Mouse (Mus musculus) midbrain, embryonic 13.5 days (tissue): Measurements from ENCODE around the gene Srebf2. TPM values are rescaled to one million over a fixed set of nuclear protein-coding genes. Genes with fewer than 3 reads are reported as not detected.

Experiments used
- ATAC-seq: fragments of 200-750 bp; cut with Nextera tagmentation; 2 replicates; pipeline ENCODE4 v1.8.0; 2017; ENCODE audit warnings: mild to moderate bottlenecking, moderate TSS enrichment, moderate library complexity
- H3K27ac ChIP-seq: fragments of 300-500 bp; sonication (generic); 2 replicates; pipeline ENCODE4 v1.5.1; 2015; ENCODE audit warnings: inconsistent platforms, mild to moderate bottlenecking, moderate library complexity
- H3K27me3 ChIP-seq: fragments of 300-500 bp; sonication (generic); 2 replicates; pipeline ENCODE4 v1.6.1; 2015; ENCODE audit warnings: mild to moderate bottlenecking, inconsistent platforms
- H3K36me3 ChIP-seq: fragments of 300-500 bp; sonication (generic); 2 replicates; pipeline ENCODE4 v1.6.1; 2015; ENCODE audit warnings: mild to moderate bottlenecking, inconsistent platforms
- H3K4me1 ChIP-seq: fragments of 300-500 bp; sonication (generic); replicated peaks from 2 replicates; pipeline ENCODE4 v1.6.1; 2015; ENCODE audit warnings: inconsistent platforms
- H3K4me2 ChIP-seq: fragments of 300-500 bp; sonication (generic); replicated peaks from 2 replicates; pipeline ENCODE4 v1.6.1; 2015; ENCODE audit warnings: moderate library complexity, mild to moderate bottlenecking, inconsistent platforms
- H3K4me3 ChIP-seq: fragments of 300-500 bp; sonication (generic); replicated peaks from 2 replicates; pipeline ENCODE4 v1.5.1; 2015; ENCODE audit warnings: mild to moderate bottlenecking, inconsistent platforms
- H3K9ac ChIP-seq: fragments of 300-500 bp; sonication (generic); replicated peaks from 2 replicates; pipeline ENCODE4 v1.6.1; 2015; ENCODE audit warnings: mild to moderate bottlenecking, inconsistent platforms
- H3K9me3 ChIP-seq: fragments of 300-500 bp; sonication (generic); 2 replicates; pipeline ENCODE4 v1.6.1; 2016; ENCODE audit warnings: mild to moderate bottlenecking, inconsistent platforms
- WGBS: fragments of 180-500 bp; shearing (Covaris S2); methylation state at CpG from one replicate; pipeline ENCODE4 v1.1.7; 2015; 5-methylcytosine and 5-hydroxymethylcytosine counted together
- polyA plus RNA-seq: library from polyadenylated mRNA; unstranded; fragments of >200 nt; fragmentation: Nextera tagmentation; extraction: Ambion mirVana; gene quantifications from 2 replicates; pipeline ENCODE4 v1.2.1, GENCODE M21; 2015

Gene Srebf2
- polyA plus RNA-seq, 1 experiment from 2014 or later = 225 TPM

- H3K4me1 ChIP-seq = peaks cover 41% of the 10 kb centered on the region
- peak; percentile 49 for ATAC-seq
- no peak overlapping the region for H3K27ac ChIP-seq
- peak overlapping the region; percentile 61 for H3K4me2 ChIP-seq
- H3K9me3 ChIP-seq = no peaks in the 10 kb centered on the region
- WGBS = under 1% methylated on average over 110 of the region's 112 CpGs
- no peaks in the 10 kb centered on the region for H3K36me3 ChIP-seq
- H3K27me3 ChIP-seq = peaks cover 95% of the 10 kb centered on the region
- H3K9ac ChIP-seq = peak overlapping the region; percentile 55
- H3K4me3 ChIP-seq = peak overlapping the region; percentile 42
Measured at GRCm38 (mm10) chr15:82211911-82212751, 65.2 kb downstream of the Srebf2 start.

- ATAC-seq = no peak
- Histone ChIP-seq H3K4me2 (peak within 1 kb of the TSS; percentile 61), H3K27ac (no peak within 1 kb of the TSS), H3K9ac (peak within 1 kb of the TSS; percentile 55), H3K4me1 (peaks cover 38% of the 10 kb centered on the region), H3K4me3 (peak within 1 kb of the TSS; percentile 42), H3K9me3 (no peaks in the 10 kb centered on the region), H3K36me3 (no peaks in the 10 kb centered on the region), H3K27me3 (peaks cover 89% of the 10 kb centered on the region)
- WGBS = 1% methylated on average over 31 of the region's 34 CpGs
Measured at GRCm38 (mm10) chr15:82212752-82213063, 65.7 kb downstream of the Srebf2 start, which contains the start of gene Shisa8. Gene Shisa8, minus strand, starts transcription at chr15:82212815.

GRCm38 (mm10) chr15:82213222-82213621 lies 66.2 kb downstream of the Srebf2 start:
- H3K9me3 ChIP-seq = no peaks in the 10 kb centered on the region
- no peak overlapping the region; the same call in 1 of the 2 replicates for H3K4me2 ChIP-seq
- 17% methylated on average over 4 of the region's 4 CpGs for WGBS
- peaks cover 36% of the 10 kb centered on the region for H3K4me1 ChIP-seq
- no peak overlapping the region for H3K27ac ChIP-seq
- peaks cover 87% of the 10 kb centered on the region for H3K27me3 ChIP-seq
- H3K36me3 ChIP-seq = no peaks in the 10 kb centered on the region
- no peak overlapping the region for H3K4me3 ChIP-seq
- no peak for ATAC-seq
- no peak overlapping the region for H3K9ac ChIP-seq

- no peak for ATAC-seq
- 32% methylated on average over 11 of the region's 11 CpGs for WGBS
Measured at GRCm38 (mm10) chr15:82215332-82216046, 68.5 kb downstream of the Srebf2 start.

GRCm38 (mm10) chr15:82216142-82216827 lies 69.3 kb downstream of the Srebf2 start:
- peaks cover 56% of the 10 kb centered on the region for H3K27me3 ChIP-seq
- no peak overlapping the region for H3K4me3 ChIP-seq

More at GRCm38 (mm10) chr15:82215332-82216046, 68.5 kb downstream of the Srebf2 start:
- Histone ChIP-seq H3K27me3 (peaks cover 64% of the 10 kb centered on the region), H3K4me3 (no peak overlapping the region), H3K36me3 (no peaks in the 10 kb centered on the region), H3K27ac (no peak overlapping the region), H3K4me1 (peaks cover 42% of the 10 kb centered on the region), H3K9me3 (no peaks in the 10 kb centered on the region), H3K4me2 (no peak overlapping the region), H3K9ac (no peak overlapping the region)

GRCm38 (mm10) chr15:82217039-82217438 lies 70.1 kb downstream of the Srebf2 start:
- Histone ChIP-seq H3K4me1 (peaks cover 35% of the 10 kb centered on the region), H3K9ac (no peak overlapping the region), H3K27ac (no peak overlapping the region), H3K4me3 (no peak overlapping the region), H3K36me3 (no peaks in the 10 kb centered on the region), H3K27me3 (peaks cover 48% of the 10 kb centered on the region), H3K9me3 (no peaks in the 10 kb centered on the region), H3K4me2 (no peak overlapping the region)
- WGBS = 8% methylated on average over 7 of the region's 7 CpGs
- no peak for ATAC-seq

More at GRCm38 (mm10) chr15:82216142-82216827, 69.3 kb downstream of the Srebf2 start:
- H3K9me3 ChIP-seq = no peaks in the 10 kb centered on the region
- H3K36me3 ChIP-seq = no peaks in the 10 kb centered on the region
- no peak overlapping the region for H3K27ac ChIP-seq
- no peak for ATAC-seq
- WGBS = 43% methylated on average over 20 of the region's 20 CpGs
- H3K9ac ChIP-seq = no peak overlapping the region
- H3K4me2 ChIP-seq = no peak overlapping the region
- H3K4me1 ChIP-seq = peaks cover 42% of the 10 kb centered on the region

- no peak overlapping the region for H3K27ac ChIP-seq
- H3K4me1 ChIP-seq = peaks cover 26% of the 10 kb centered on the region
- no peak for ATAC-seq
- H3K9ac ChIP-seq = no peak overlapping the region
- peaks cover 42% of the 10 kb centered on the region for H3K27me3 ChIP-seq
- H3K4me3 ChIP-seq = no peak overlapping the region
- no peak overlapping the region for H3K4me2 ChIP-seq
- no peaks in the 10 kb centered on the region for H3K36me3 ChIP-seq
- 26% methylated on average over 9 of the region's 9 CpGs for WGBS
- H3K9me3 ChIP-seq = no peaks in the 10 kb centered on the region
Measured at GRCm38 (mm10) chr15:82217980-82218379, 71.0 kb downstream of the Srebf2 start.

- Histone ChIP-seq H3K27ac (no peak overlapping the region), H3K4me3 (no peak overlapping the region), H3K27me3 (peaks cover 38% of the 10 kb centered on the region), H3K36me3 (no peaks in the 10 kb centered on the region), H3K4me1 (peaks cover 31% of the 10 kb centered on the region), H3K4me2 (no peak overlapping the region), H3K9ac (no peak overlapping the region), H3K9me3 (no peaks in the 10 kb centered on the region)
- WGBS = 84% methylated on average over 26 of the region's 26 CpGs
- ATAC-seq = no peak
Measured at GRCm38 (mm10) chr15:82218778-82219666, 72.0 kb downstream of the Srebf2 start.

GRCm38 (mm10) chr15:82220003-82220675 lies 73.2 kb downstream of the Srebf2 start:
- Histone ChIP-seq H3K36me3 (no peaks in the 10 kb centered on the region), H3K9me3 (no peaks in the 10 kb centered on the region), H3K27me3 (peaks cover 40% of the 10 kb centered on the region), H3K9ac (no peak overlapping the region), H3K4me3 (no peak overlapping the region), H3K27ac (no peak overlapping the region), H3K4me1 (peaks cover 38% of the 10 kb centered on the region), H3K4me2 (no peak overlapping the region)
- no peak for ATAC-seq
- 56% methylated on average over 12 of the region's 12 CpGs for WGBS

GRCm38 (mm10) chr15:82221104-82221860 lies 74.3 kb downstream of the Srebf2 start:
- no peak overlapping the region for H3K4me3 ChIP-seq
- peaks cover 34% of the 10 kb centered on the region for H3K27me3 ChIP-seq
- no peak overlapping the region for H3K9ac ChIP-seq
- no peak overlapping the region for H3K4me2 ChIP-seq
- H3K36me3 ChIP-seq = no peaks in the 10 kb centered on the region
- WGBS = 68% methylated on average over 14 of the region's 14 CpGs
- no peaks in the 10 kb centered on the region for H3K9me3 ChIP-seq
- H3K27ac ChIP-seq = no peak overlapping the region
- peaks cover 34% of the 10 kb centered on the region for H3K4me1 ChIP-seq
- ATAC-seq = no peak
